Mouse (Mus musculus): ENCODE measurements around the gene St6galnac3. TPM values are rescaled to one million over a fixed set of nuclear protein-coding genes. Genes with fewer than 3 reads are reported as not detected.
A peak's percentile ranks its signal among the peaks of the same experiment; 100 is the strongest.

Gene St6galnac3
- polyA plus RNA-seq, 1 experiment from 2014 or later, result 23.2 TPM

- 91% methylated on average over 8 of the region's 8 CpGs for WGBS
- no peak overlapping the region for H3K4me2 ChIP-seq (ENCODE audit: low read length)
- H3K9me3 ChIP-seq (replicated peaks; ENCODE audit: control insufficient read depth, low read length), result no peaks in the 10 kb centered on the region
- no peak overlapping the region for H3K9ac ChIP-seq (ENCODE audit: low read length)
- no peaks in the 10 kb centered on the region for H3K36me3 ChIP-seq (ENCODE audit: control insufficient read depth, insufficient read depth, low read length)
- H3K4me3 ChIP-seq (ENCODE audit: low read depth, low read length), result no peak overlapping the region
- H3K4me1 ChIP-seq (ENCODE audit: control insufficient read depth, insufficient read depth, low read length), result 0 out of 2 replicates have a peak, but pooled peaks cover 7% of the 10 kb centered on the region
- ATAC-seq, result no peak
- no peak for DNase-seq (ENCODE audit: low spot score)
- no peak overlapping the region for H3K27ac ChIP-seq (ENCODE audit: low read depth, low read length)
- H3K27me3 ChIP-seq (replicated peaks; ENCODE audit: control insufficient read depth, insufficient read depth, low read length), result no peaks in the 10 kb centered on the region
These were observed 469.1 kb downstream of the St6galnac3 start for GRCm38 (mm10) chr3:153255910-153256309.

DNA sequence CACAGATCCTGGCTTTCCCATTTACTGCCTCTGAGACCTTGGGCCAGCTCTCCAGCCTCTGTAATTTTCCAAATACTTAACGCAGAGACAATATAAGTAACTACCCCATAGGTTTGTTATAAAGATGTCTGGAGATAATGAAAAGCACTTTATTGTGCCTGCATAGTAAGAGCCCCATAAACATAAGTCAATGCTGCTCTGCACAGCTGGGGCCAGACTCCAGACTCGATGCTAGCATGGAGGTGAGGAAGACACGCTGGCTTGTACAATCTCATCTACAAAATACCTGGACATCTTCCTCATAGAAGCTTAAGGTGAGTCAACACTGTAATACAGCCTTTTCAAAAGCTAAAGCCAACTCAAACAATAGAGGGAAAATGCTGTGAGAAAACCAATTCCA is 473.3 kb downstream of the St6galnac3 start:
- Histone ChIP-seq H3K9ac (ENCODE audit: low read length) (no peak overlapping the region), H3K27me3 (replicated peaks; ENCODE audit: control insufficient read depth, insufficient read depth, low read length) (no peaks in the 10 kb centered on the region), H3K27ac (ENCODE audit: low read depth, low read length) (no peak overlapping the region), H3K36me3 (ENCODE audit: control insufficient read depth, insufficient read depth, low read length) (no peaks in the 10 kb centered on the region), H3K4me1 (ENCODE audit: control insufficient read depth, insufficient read depth, low read length) (no peaks in the 10 kb centered on the region), H3K4me3 (ENCODE audit: low read depth, low read length) (no peak overlapping the region), H3K9me3 (replicated peaks; ENCODE audit: control insufficient read depth, low read length) (no peaks in the 10 kb centered on the region), H3K4me2 (ENCODE audit: low read length) (no peak overlapping the region)
- DNase-seq (ENCODE audit: low spot score), result no peak
- no peak for ATAC-seq
- 93% methylated on average over 3 of the region's 3 CpGs for WGBS

DNA sequence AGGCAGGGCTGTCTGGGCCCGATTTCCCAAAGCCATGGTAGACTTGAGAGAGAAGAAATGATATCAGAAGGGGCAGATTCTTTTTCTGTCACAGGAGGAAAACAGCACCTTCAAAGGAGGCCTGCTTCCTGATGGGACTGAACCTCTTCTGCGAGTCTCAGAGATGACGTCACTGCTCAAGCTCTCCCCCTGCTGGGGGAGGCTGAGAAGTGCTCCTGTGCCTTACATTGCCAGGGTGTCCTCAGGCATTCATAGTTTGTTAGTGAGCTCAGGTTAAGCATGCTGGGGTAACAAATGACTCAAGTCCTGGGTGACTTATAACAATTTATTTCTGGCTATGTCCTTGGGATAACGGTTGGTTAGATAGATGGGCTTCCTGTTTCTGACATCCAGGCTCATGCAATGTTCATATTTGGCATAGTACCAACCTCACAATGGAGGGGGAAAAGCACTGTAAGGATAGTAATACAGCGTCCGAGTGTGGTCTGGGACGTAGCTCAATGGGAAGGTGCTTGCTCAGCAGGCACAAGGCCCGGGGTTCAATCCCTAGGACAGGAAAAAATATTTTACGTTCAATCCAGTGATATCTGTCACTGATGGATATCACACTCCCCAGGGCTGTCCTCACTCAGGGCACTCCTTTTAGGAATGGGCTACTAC is 474.2 kb downstream of the St6galnac3 start:
- no peaks in the 10 kb centered on the region for H3K27me3 ChIP-seq (replicated peaks; ENCODE audit: control insufficient read depth, insufficient read depth, low read length)
- H3K4me2 ChIP-seq (ENCODE audit: low read length), result no peak overlapping the region
- no peak overlapping the region for H3K9ac ChIP-seq (ENCODE audit: low read length)
- H3K9me3 ChIP-seq (replicated peaks; ENCODE audit: control insufficient read depth, low read length), result no peaks in the 10 kb centered on the region
- WGBS, result 58% methylated on average over 9 of the region's 9 CpGs
- H3K27ac ChIP-seq (ENCODE audit: low read depth, low read length), result no peak overlapping the region
- H3K4me3 ChIP-seq (ENCODE audit: low read depth, low read length), result no peak overlapping the region
- no peaks in the 10 kb centered on the region for H3K4me1 ChIP-seq (ENCODE audit: control insufficient read depth, insufficient read depth, low read length)
- H3K36me3 ChIP-seq (ENCODE audit: control insufficient read depth, insufficient read depth, low read length), result no peaks in the 10 kb centered on the region
- ATAC-seq (peak; percentile 75), DNase-seq (ENCODE audit: low spot score) (peak; percentile 79)

DNA sequence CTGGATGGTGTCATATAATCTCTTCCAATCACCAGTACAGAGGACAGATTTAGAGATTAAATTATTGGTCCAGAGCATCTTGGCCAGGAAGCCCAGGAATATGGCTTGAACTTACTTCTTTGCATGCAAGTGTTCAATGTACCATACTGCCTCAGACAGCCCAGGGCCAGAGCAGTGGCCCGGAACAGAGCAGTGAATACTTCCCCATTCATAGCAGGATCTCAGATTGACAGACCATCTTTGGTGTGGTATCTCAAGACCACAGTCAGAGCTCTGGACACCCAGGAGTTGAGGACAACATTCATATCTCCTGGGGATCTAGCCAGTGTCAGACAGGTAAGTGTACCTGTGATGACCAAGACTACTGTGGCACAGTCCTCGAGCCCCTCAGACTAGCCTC is 476.1 kb downstream of the St6galnac3 start:
- 79% methylated on average over 2 of the region's 2 CpGs for WGBS
- H3K36me3 ChIP-seq (ENCODE audit: control insufficient read depth, insufficient read depth, low read length), result no peaks in the 10 kb centered on the region
- H3K4me3 ChIP-seq (ENCODE audit: low read depth, low read length), result no peak overlapping the region
- no peaks in the 10 kb centered on the region for H3K27me3 ChIP-seq (replicated peaks; ENCODE audit: control insufficient read depth, insufficient read depth, low read length)
- no peaks in the 10 kb centered on the region for H3K4me1 ChIP-seq (ENCODE audit: control insufficient read depth, insufficient read depth, low read length)
- DNase-seq (ENCODE audit: low spot score) (no peak), ATAC-seq (no peak)
- H3K9me3 ChIP-seq (replicated peaks; ENCODE audit: control insufficient read depth, low read length), result no peaks in the 10 kb centered on the region
- H3K4me2 ChIP-seq (ENCODE audit: low read length), result no peak overlapping the region
- H3K27ac ChIP-seq (ENCODE audit: low read depth, low read length), result no peak overlapping the region
- H3K9ac ChIP-seq (ENCODE audit: low read length), result no peak overlapping the region

GRCm38 (mm10) chr3:153248029-153248428 is 476.9 kb downstream of the St6galnac3 start:
- H3K27ac ChIP-seq (ENCODE audit: low read depth, low read length), result no peak overlapping the region
- no peaks in the 10 kb centered on the region for H3K4me1 ChIP-seq (ENCODE audit: control insufficient read depth, insufficient read depth, low read length)
- no peak overlapping the region for H3K4me3 ChIP-seq (ENCODE audit: low read depth, low read length)
- H3K9ac ChIP-seq (ENCODE audit: low read length), result no peak overlapping the region
- no peaks in the 10 kb centered on the region for H3K27me3 ChIP-seq (replicated peaks; ENCODE audit: control insufficient read depth, insufficient read depth, low read length)
- no peaks in the 10 kb centered on the region for H3K9me3 ChIP-seq (replicated peaks; ENCODE audit: control insufficient read depth, low read length)
- no peak overlapping the region for H3K4me2 ChIP-seq (ENCODE audit: low read length)
- 40% methylated on average over 4 of the region's 4 CpGs for WGBS
- no peaks in the 10 kb centered on the region for H3K36me3 ChIP-seq (ENCODE audit: control insufficient read depth, insufficient read depth, low read length)
- no peak for ATAC-seq
- no peak for DNase-seq (ENCODE audit: low spot score)

GRCm38 (mm10) chr3:153242524-153242923 is 482.4 kb downstream of the St6galnac3 start:
- 75% methylated on average over 5 of the region's 5 CpGs for WGBS

GRCm38 (mm10) chr3:153241134-153241533 is 483.8 kb downstream of the St6galnac3 start:
- H3K4me1 ChIP-seq (ENCODE audit: control insufficient read depth, insufficient read depth, low read length), result peaks cover 4% of the 10 kb centered on the region; the same call in 1 of the 2 replicates
- WGBS, result 90% methylated on average over 4 of the region's 4 CpGs
- H3K9me3 ChIP-seq (replicated peaks; ENCODE audit: control insufficient read depth, low read length), result no peaks in the 10 kb centered on the region
- H3K27me3 ChIP-seq (replicated peaks; ENCODE audit: control insufficient read depth, insufficient read depth, low read length), result no peaks in the 10 kb centered on the region
- H3K36me3 ChIP-seq (ENCODE audit: control insufficient read depth, insufficient read depth, low read length), result no peaks in the 10 kb centered on the region
- H3K4me2 ChIP-seq (ENCODE audit: low read length), result no peak overlapping the region
- no peak overlapping the region for H3K27ac ChIP-seq (ENCODE audit: low read depth, low read length)
- no peak for ATAC-seq
- no peak for DNase-seq (ENCODE audit: low spot score)
- no peak overlapping the region for H3K4me3 ChIP-seq (ENCODE audit: low read depth, low read length)
- H3K9ac ChIP-seq (ENCODE audit: low read length), result no peak overlapping the region

More at GRCm38 (mm10) chr3:153242524-153242923, 482.4 kb downstream of the St6galnac3 start:
- Histone ChIP-seq H3K27ac (ENCODE audit: low read depth, low read length) (no peak overlapping the region), H3K4me3 (ENCODE audit: low read depth, low read length) (no peak overlapping the region), H3K9me3 (replicated peaks; ENCODE audit: control insufficient read depth, low read length) (no peaks in the 10 kb centered on the region), H3K4me1 (ENCODE audit: control insufficient read depth, insufficient read depth, low read length) (peaks cover 4% of the 10 kb centered on the region; the same call in 1 of the 2 replicates), H3K9ac (ENCODE audit: low read length) (no peak overlapping the region), H3K4me2 (ENCODE audit: low read length) (no peak overlapping the region), H3K36me3 (ENCODE audit: control insufficient read depth, insufficient read depth, low read length) (no peaks in the 10 kb centered on the region), H3K27me3 (replicated peaks; ENCODE audit: control insufficient read depth, insufficient read depth, low read length) (no peaks in the 10 kb centered on the region)
- DNase-seq (ENCODE audit: low spot score) (no peak), ATAC-seq (no peak)

DNA sequence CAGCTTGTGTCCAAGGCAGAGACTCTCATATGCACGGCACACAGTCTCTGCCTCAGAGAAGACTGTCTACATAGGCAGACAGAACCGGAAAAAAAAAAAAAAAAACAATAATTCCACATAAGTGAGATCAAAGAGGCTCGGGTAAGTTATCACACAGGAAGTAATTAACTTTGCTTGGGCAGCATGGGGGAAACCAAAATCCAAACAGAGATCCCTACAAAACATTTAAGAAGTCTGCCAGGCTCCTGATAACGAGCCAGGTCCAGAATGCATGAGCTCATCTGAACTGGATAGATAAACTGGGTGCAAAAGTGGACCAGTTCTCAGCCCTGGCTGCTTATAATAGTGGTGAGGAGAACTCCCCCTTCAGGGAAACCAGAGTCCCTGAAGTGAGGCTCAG is 484.6 kb downstream of the St6galnac3 start:
- no peak overlapping the region for H3K27ac ChIP-seq (ENCODE audit: low read depth, low read length)
- H3K27me3 ChIP-seq (replicated peaks; ENCODE audit: control insufficient read depth, insufficient read depth, low read length), result no peaks in the 10 kb centered on the region
- H3K4me2 ChIP-seq (ENCODE audit: low read length), result no peak overlapping the region
- no peak overlapping the region for H3K4me3 ChIP-seq (ENCODE audit: low read depth, low read length)
- WGBS, result 37% methylated on average over 4 of the region's 4 CpGs
- no peak for ATAC-seq
- no peaks in the 10 kb centered on the region for H3K9me3 ChIP-seq (replicated peaks; ENCODE audit: control insufficient read depth, low read length)
- DNase-seq (ENCODE audit: low spot score), result no peak
- H3K9ac ChIP-seq (ENCODE audit: low read length), result no peak overlapping the region
- H3K4me1 ChIP-seq (ENCODE audit: control insufficient read depth, insufficient read depth, low read length), result peaks cover 4% of the 10 kb centered on the region; the same call in 1 of the 2 replicates
- H3K36me3 ChIP-seq (ENCODE audit: control insufficient read depth, insufficient read depth, low read length), result no peaks in the 10 kb centered on the region

GRCm38 (mm10) chr3:153238381-153238780 is 486.6 kb downstream of the St6galnac3 start:
- Histone ChIP-seq H3K27ac (ENCODE audit: low read depth, low read length) (no peak overlapping the region), H3K27me3 (replicated peaks; ENCODE audit: control insufficient read depth, insufficient read depth, low read length) (no peaks in the 10 kb centered on the region), H3K9me3 (replicated peaks; ENCODE audit: control insufficient read depth, low read length) (no peaks in the 10 kb centered on the region), H3K4me1 (ENCODE audit: control insufficient read depth, insufficient read depth, low read length) (peaks cover 4% of the 10 kb centered on the region; the same call in 1 of the 2 replicates), H3K9ac (ENCODE audit: low read length) (no peak overlapping the region), H3K4me2 (ENCODE audit: low read length) (no peak overlapping the region), H3K36me3 (ENCODE audit: control insufficient read depth, insufficient read depth, low read length) (no peaks in the 10 kb centered on the region), H3K4me3 (ENCODE audit: low read depth, low read length) (no peak overlapping the region)
- no peak for ATAC-seq
- no peak for DNase-seq (ENCODE audit: low spot score)
- 93% methylated on average over 10 of the region's 10 CpGs for WGBS

Data from forebrain, embryonic 14.5 days (tissue).